Mouse (Mus musculus) induced T-regulatory cell, adult 2 months (primary cell): ENCODE data around the gene Slc22a28.
"Not testable (repeated sequence)": the region's sequence is repeated elsewhere in the genome, so short reads cannot be mapped to it uniquely, and the experiment has no call there.

Experiments
- DNase-seq: peaks from one replicate; pipeline ENCODE4 v3.0.0-alpha.2; 2012; ENCODE audit warnings: low read depth

Slc22a28 gene

GRCm38 (mm10) chr19:8131881-8132280, at the start of gene Slc22a28:
Gene Slc22a28, minus strand, starts transcription at chr19:8131982.
- not testable (repeated sequence) for DNase-seq

- DNase-seq, result no peak
These were observed 17.2 kb upstream of the Slc22a28 start for GRCm38 (mm10) chr19:8148787-8149523.

- not testable (repeated sequence) for DNase-seq
These were observed 10.9 kb upstream of the Slc22a28 start for GRCm38 (mm10) chr19:8142716-8143115.

- DNase-seq, result not testable (repeated sequence)
These were observed 2.5 kb upstream of the Slc22a28 start for GRCm38 (mm10) chr19:8134127-8134841.

- DNase-seq, result no peak
These were observed 111.9 kb downstream of the Slc22a28 start for GRCm38 (mm10) chr19:8019904-8020349.

- DNase-seq, result peak; percentile 66
These were observed 112.4 kb downstream of the Slc22a28 start for GRCm38 (mm10) chr19:8019329-8019851.

GRCm38 (mm10) chr19:8018535-8018934, 113.2 kb downstream of the Slc22a28 start:
- peak; percentile 7 for DNase-seq
